Mouse (Mus musculus): ENCODE data around the gene Tapbp.

GRCm38 (mm10) chr17:33899642-33900041, 16.1 kb upstream of the Tapbp start:
- TF ChIP-seq POLR2A (IDR thresholded peaks at IDR 0.05; ENCODE audit: insufficient read depth, low read length) (no peak), CTCF (IDR thresholded peaks at IDR 0.05; ENCODE audit: low read depth, low read length) (no peak)

Measured in ES-Bruce4 (cell line).